Mouse (Mus musculus) adrenal gland, adult 18-20 months (tissue): Measurements from ENCODE around the gene Jchain. TPM values are rescaled to one million over a fixed set of nuclear protein-coding genes. Genes with fewer than 3 reads are reported as not detected.

Source experiments
- DNase-seq, 2 experiments: peaks; one replicate each; pipeline ENCODE4 v3.0.0; 2021 to 2022; ENCODE audit warnings: low spot score in 2 of 2
- total RNA-seq, 2 experiments: library from RNA; stranded (reverse); gene quantifications; 1 replicate in 1 of 2; 2 replicates in 1 of 2; pipeline ENCODE4 v1.2.3; 2021

The Jchain gene
- total RNA-seq, 2 experiments from 2014 or later = 0.66 to 4.7 TPM

GRCm38 (mm10) chr5:88534697-88535096, 7.0 kb upstream of the Jchain start:
- no peak for DNase-seq

GRCm38 (mm10) chr5:88530908-88531307, 3.2 kb upstream of the Jchain start:
- no peak for DNase-seq

DNA sequence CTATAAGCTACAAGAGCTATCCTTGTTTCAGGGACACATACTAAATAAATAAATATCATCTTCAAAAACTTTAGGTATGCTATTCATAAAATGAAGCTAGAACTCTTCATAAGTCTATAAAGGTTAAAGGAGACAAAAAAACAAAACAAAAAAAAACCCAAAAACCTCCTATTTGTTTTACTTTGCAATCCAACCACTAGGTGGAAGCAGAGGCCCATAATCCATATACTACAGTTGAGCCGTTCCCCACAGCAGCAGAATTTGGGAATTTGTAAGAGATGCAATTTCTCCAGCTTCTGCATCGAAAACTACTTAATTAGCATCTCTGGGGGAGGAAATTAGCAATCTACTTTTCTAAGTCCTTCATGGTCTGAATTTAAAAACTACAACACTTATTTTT, 8.5 kb downstream of the Jchain start:
- no peak for DNase-seq

GRCm38 (mm10) chr5:88508990-88509389, 18.7 kb downstream of the Jchain start:
- no peak for DNase-seq

GRCm38 (mm10) chr5:88508555-88508954, 19.1 kb downstream of the Jchain start:
- no peak for DNase-seq

GRCm38 (mm10) chr5:88499781-88500180, 27.9 kb downstream of the Jchain start:
- no peak for DNase-seq

DNA sequence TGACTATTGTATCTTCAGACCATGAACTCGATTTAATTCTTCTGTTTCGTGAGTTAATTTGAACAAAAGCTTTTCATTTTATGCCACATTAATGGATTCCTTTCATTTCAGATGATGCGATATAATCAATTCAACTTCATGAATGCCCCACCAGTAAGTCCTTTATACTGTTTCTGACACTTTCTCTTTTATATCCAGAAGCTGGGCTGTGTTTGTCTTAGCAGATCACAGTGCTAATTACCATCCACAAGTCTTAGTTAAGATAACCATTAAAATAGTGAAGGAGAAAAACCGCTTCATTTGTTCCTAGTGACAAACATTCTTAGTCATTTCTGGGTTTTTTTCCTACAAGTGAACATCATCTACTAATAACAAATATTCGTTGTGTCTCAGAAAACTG, 36.6 kb downstream of the Jchain start:
- DNase-seq = no peak

- no peak for DNase-seq
Observed at GRCm38 (mm10) chr5:88489004-88489403, 38.7 kb downstream of the Jchain start.

DNA sequence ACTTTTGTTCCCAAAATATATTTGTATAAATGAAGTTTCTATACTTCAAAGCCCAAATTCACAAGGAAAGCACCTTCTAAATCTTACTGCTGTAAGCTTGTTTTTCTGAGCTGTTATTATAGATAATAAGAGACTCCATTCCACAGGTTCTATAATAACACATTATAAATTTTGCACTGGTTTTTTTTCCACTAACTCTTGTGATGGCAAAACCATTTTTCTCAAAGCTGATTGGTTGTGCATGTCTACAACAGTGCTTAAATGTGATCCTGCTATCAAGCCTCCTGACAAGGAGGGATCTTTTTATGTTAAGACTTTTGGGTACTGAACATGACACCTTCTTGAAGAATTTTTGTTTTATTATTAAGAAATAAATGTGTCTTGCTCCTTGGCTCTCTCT, 40.0 kb downstream of the Jchain start, which contains the start of gene Enam:
Gene Enam, plus strand, starts transcription at position 301 of the 400 bp plus-strand sequence.
- DNase-seq = no peak

Other genes with a start within 250 kb of the Jchain start
- gene Prol1, start 210.6 kb downstream of the Jchain start, total RNA-seq = not detected
- not detected for gene Amtn, start 151.8 kb downstream of the Jchain start, total RNA-seq
- gene Ambn, start 71.9 kb downstream of the Jchain start, total RNA-seq = not detected
- gene Enam, start 39.9 kb downstream of the Jchain start, total RNA-seq = not detected
- gene Utp3, start 26.6 kb upstream of the Jchain start, total RNA-seq = 10 to 100 TPM; 31.4 to 39.5 TPM
- gene Rufy3, start 37.1 kb upstream of the Jchain start, total RNA-seq = 10 to 100 TPM; 21.1 to 26.7 TPM
- 100 to 1,000 TPM; 120 to 143 TPM for gene Grsf1, start 148.3 kb upstream of the Jchain start, total RNA-seq
- 10 to 100 TPM; 33.9 to 41.5 TPM for gene Mob1b, start 193.0 kb upstream of the Jchain start, total RNA-seq
- gene Dck, start 237.1 kb upstream of the Jchain start, total RNA-seq = 1 to 10 TPM; 2.8 to 3.4 TPM